In the genomic region with DNA sequence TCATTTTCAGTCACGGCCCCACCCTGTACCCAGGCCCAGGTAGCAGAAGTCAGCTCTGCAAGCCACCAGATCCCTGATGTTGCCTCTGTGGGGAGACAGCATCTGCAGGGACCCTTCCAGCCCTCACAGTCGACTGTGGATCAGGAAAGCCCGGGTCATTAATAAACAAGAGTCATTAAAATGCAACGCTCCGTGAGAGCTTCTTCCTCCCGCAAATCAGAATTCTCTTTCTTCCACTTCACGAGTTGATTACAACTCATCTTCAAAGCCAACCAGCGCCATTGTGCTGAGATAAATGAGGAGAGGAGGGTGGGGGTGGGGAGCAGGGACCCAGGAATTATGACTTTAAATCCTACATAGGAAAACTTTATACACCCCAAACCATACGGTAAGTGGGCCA, we compare ENCODE assay signal across 16 mouse cellular contexts. TPM values are rescaled to one million over a fixed set of nuclear protein-coding genes. Genes with fewer than 3 reads are reported as not detected.
A peak's percentile ranks its signal among the peaks of the same experiment; 100 is the strongest.
DNase-seq lines count a peak whose midpoint lies in the region; ATAC-seq lines count a peak whose summit lies in the region.
"Had no signal": no experiment of that assay in that cellular context is flagged by ENCODE, and none has a peak within 500 bp of the region (broad histone marks: within the 10 kb centered on the region; RNA-seq: fewer than 3 reads in every experiment).

No protein-coding gene starts in this region.

- no peak overlapping the region for H3K9ac ChIP-seq in kidney, embryonic 14.5 days (ENCODE audit: low read depth, low read length)
- no peak overlapping the region; the same call in 1 of the 2 replicates for H3K9ac ChIP-seq in hindbrain, embryonic 14.5 days
- no peak overlapping the region for H3K9ac ChIP-seq in midbrain, embryonic 14.5 days (replicated peaks; ENCODE audit: low read length)
- no peak overlapping the region for H3K9ac ChIP-seq in liver, embryonic 12.5 days
- H3K9ac ChIP-seq: embryonic facial prominence, embryonic 13.5 days; intestine, embryonic 15.5 days; liver, postnatal 0 days had no signal

- no peaks in the 10 kb centered on the region for H3K9me3 ChIP-seq in kidney, embryonic 14.5 days (ENCODE audit: control insufficient read depth, low read length)
- no peaks in the 10 kb centered on the region for H3K9me3 ChIP-seq in embryonic facial prominence, embryonic 10.5 days
- no peaks in the 10 kb centered on the region for H3K9me3 ChIP-seq in hindbrain, embryonic 14.5 days (ENCODE audit: control insufficient read depth, low read length)
- no peaks in the 10 kb centered on the region for H3K9me3 ChIP-seq in midbrain, embryonic 14.5 days (ENCODE audit: control insufficient read depth, low read length)
- H3K9me3 ChIP-seq in liver, embryonic 12.5 days (replicated peaks): peaks cover 4% of the 10 kb centered on the region; the same call in 1 of the 2 replicates
- H3K9me3 ChIP-seq: embryonic facial prominence, embryonic 13.5 days; intestine, embryonic 15.5 days had no signal

- H3K27ac ChIP-seq in kidney, embryonic 14.5 days (ENCODE audit: low read depth, low read length): 0 out of 2 replicates have a peak overlapping the region, but pooled peaks have one; percentile 51
- peak overlapping the region; percentile 61 for H3K27ac ChIP-seq in embryonic facial prominence, embryonic 10.5 days (replicated peaks)
- H3K27ac ChIP-seq in hindbrain, embryonic 14.5 days: peak overlapping the region; percentile 67
- H3K27ac ChIP-seq in midbrain, embryonic 14.5 days (replicated peaks; ENCODE audit: low read depth, low read length): no peak overlapping the region; the same call in 1 of the 2 replicates
- no peak overlapping the region for H3K27ac ChIP-seq in liver, embryonic 12.5 days
- H3K27ac ChIP-seq: embryonic facial prominence, embryonic 13.5 days; intestine, embryonic 15.5 days had no signal

- ATAC-seq in kidney, embryonic 14.5 days (ENCODE audit: low FRiP score, low TSS enrichment): no peak
- no peak for ATAC-seq in hindbrain, embryonic 14.5 days (ENCODE audit: low FRiP score)
- no peak for ATAC-seq in midbrain, embryonic 14.5 days (ENCODE audit: low FRiP score, low TSS enrichment)
- no peak for ATAC-seq in liver, embryonic 12.5 days
- ATAC-seq: intestine, embryonic 15.5 days; liver, postnatal 0 days had no signal

- H3K4me1 ChIP-seq in kidney, embryonic 14.5 days (ENCODE audit: control insufficient read depth, insufficient read depth, low read length): peaks cover 14% of the 10 kb centered on the region
- H3K4me1 ChIP-seq in embryonic facial prominence, embryonic 10.5 days: peaks cover 8% of the 10 kb centered on the region
- H3K4me1 ChIP-seq in hindbrain, embryonic 14.5 days (replicated peaks; ENCODE audit: control insufficient read depth, insufficient read depth, low read length): peaks cover 27% of the 10 kb centered on the region
- H3K4me1 ChIP-seq in midbrain, embryonic 14.5 days (ENCODE audit: control insufficient read depth, insufficient read depth, low read length): peaks cover 7% of the 10 kb centered on the region; the same call in 1 of the 2 replicates
- no peaks in the 10 kb centered on the region for H3K4me1 ChIP-seq in liver, embryonic 12.5 days
- H3K4me1 ChIP-seq: intestine, embryonic 15.5 days had no signal

- no peak overlapping the region for H3K4me3 ChIP-seq in kidney, embryonic 14.5 days (ENCODE audit: low read length)
- no peak overlapping the region for H3K4me3 ChIP-seq in embryonic facial prominence, embryonic 10.5 days
- H3K4me3 ChIP-seq in hindbrain, embryonic 14.5 days (replicated peaks; ENCODE audit: low read length): no peak overlapping the region
- H3K4me3 ChIP-seq in midbrain, embryonic 14.5 days (replicated peaks; ENCODE audit: low read depth, low read length): no peak overlapping the region
- no peak overlapping the region for H3K4me3 ChIP-seq in liver, embryonic 12.5 days
- H3K4me3 ChIP-seq: embryonic facial prominence, embryonic 13.5 days; intestine, embryonic 15.5 days had no signal

- H3K4me2 ChIP-seq in kidney, embryonic 14.5 days (replicated peaks; ENCODE audit: low read depth, low read length): 0 out of 2 replicates have a peak overlapping the region, but pooled peaks have one; percentile 12
- H3K4me2 ChIP-seq in hindbrain, embryonic 14.5 days (replicated peaks): 0 out of 2 replicates have a peak overlapping the region, but pooled peaks have one; percentile 12
- no peak overlapping the region for H3K4me2 ChIP-seq in midbrain, embryonic 14.5 days (ENCODE audit: low read length)
- H3K4me2 ChIP-seq in liver, embryonic 12.5 days: no peak overlapping the region
- H3K4me2 ChIP-seq: embryonic facial prominence, embryonic 13.5 days; intestine, embryonic 15.5 days had no signal

- H3K36me3 ChIP-seq in kidney, embryonic 14.5 days (ENCODE audit: control insufficient read depth, insufficient read depth, low read length): no peaks in the 10 kb centered on the region
- no peaks in the 10 kb centered on the region for H3K36me3 ChIP-seq in embryonic facial prominence, embryonic 10.5 days (replicated peaks)
- no peaks in the 10 kb centered on the region for H3K36me3 ChIP-seq in hindbrain, embryonic 14.5 days (replicated peaks; ENCODE audit: control insufficient read depth, insufficient read depth)
- no peaks in the 10 kb centered on the region for H3K36me3 ChIP-seq in midbrain, embryonic 14.5 days (ENCODE audit: control insufficient read depth, insufficient read depth, low read length)
- no peaks in the 10 kb centered on the region for H3K36me3 ChIP-seq in liver, embryonic 12.5 days
- H3K36me3 ChIP-seq: embryonic facial prominence, embryonic 13.5 days; G1E; intestine, embryonic 15.5 days had no signal

- 17% methylated on average over 9 of the region's 9 CpGs for WGBS in kidney, embryonic 14.5 days
- WGBS in embryonic facial prominence, embryonic 10.5 days: 71% methylated on average over 9 of the region's 9 CpGs
- WGBS in hindbrain, embryonic 14.5 days: 25% methylated on average over 9 of the region's 9 CpGs
- 30% methylated on average over 9 of the region's 9 CpGs for WGBS in midbrain, embryonic 14.5 days
- 68% methylated on average over 9 of the region's 9 CpGs for WGBS in liver, embryonic 12.5 days (ENCODE audit: insufficient replicate concordance)

- DNase-seq in kidney, postnatal 10 days: no peak
- DNase-seq in embryonic facial prominence, embryonic 10.5 days (ENCODE audit: low spot score): no peak
- no peak for DNase-seq in hindbrain, embryonic 14.5 days (ENCODE audit: low spot score)
- peak; percentile 57 for DNase-seq in midbrain, embryonic 14.5 days
- no peak for DNase-seq in cerebellum, postnatal 4 days (ENCODE audit: low spot score in 2 of 2)
- DNase-seq: cerebellum, adult 11 months; cerebellum, postnatal 36 days; heart, postnatal 14 days; liver, postnatal 0 days; lung, postnatal 36 days; right cerebral cortex, postnatal 14 days had no signal

- H3K27me3 ChIP-seq in kidney, embryonic 14.5 days (ENCODE audit: control insufficient read depth, insufficient read depth, low read length): no peaks in the 10 kb centered on the region
- no peaks in the 10 kb centered on the region for H3K27me3 ChIP-seq in embryonic facial prominence, embryonic 10.5 days (replicated peaks; ENCODE audit: low read depth, poor library complexity, severe bottlenecking)
- no peaks in the 10 kb centered on the region for H3K27me3 ChIP-seq in hindbrain, embryonic 14.5 days (ENCODE audit: control insufficient read depth, insufficient read depth, low read length)
- H3K27me3 ChIP-seq in midbrain, embryonic 14.5 days (ENCODE audit: control insufficient read depth, insufficient read depth, low read length): no peaks in the 10 kb centered on the region
- H3K27me3 ChIP-seq in liver, embryonic 12.5 days (replicated peaks): 0 out of 2 replicates have a peak, but pooled peaks cover 11% of the 10 kb centered on the region
- H3K27me3 ChIP-seq: embryonic facial prominence, embryonic 13.5 days; intestine, embryonic 15.5 days had no signal

RNA-seq across cellular contexts. Expression of a gene that starts 54.9 kb away (rescaled TPM):
- 23.0 and 27.8 TPM in 2 replicates for polyA plus RNA-seq in kidney, embryonic 14.5 days (2014; fragmentation: Nextera tagmentation; extraction: Ambion mirVana)
- 44.6 and 47.4 TPM in 2 replicates for polyA plus RNA-seq in embryonic facial prominence, embryonic 10.5 days (2016; fragmentation: Nextera tagmentation; extraction: Ambion mirVana)
- polyA plus RNA-seq in hindbrain, embryonic 14.5 days (2014; fragmentation: Nextera tagmentation; extraction: Ambion mirVana): 27.3 and 29.7 TPM in 2 replicates
- polyA plus RNA-seq in midbrain, embryonic 14.5 days (2014; fragmentation: Nextera tagmentation; extraction: Ambion mirVana): 43.3 and 45.9 TPM in 2 replicates
- 16.6 and 18.8 TPM in 2 replicates for polyA plus RNA-seq in liver, embryonic 12.5 days (2016; fragmentation: Nextera tagmentation; extraction: Ambion mirVana)

Comparison
In these comparisons a context has a peak if more than half of its experiments do, and no peak if none do; other contexts are left out.
1. H3K27ac ChIP-seq: peak in kidney, embryonic 14.5 days (single experiment), embryonic facial prominence, embryonic 10.5 days (single experiment) and hindbrain, embryonic 14.5 days (single experiment); none in midbrain, embryonic 14.5 days (single experiment) and liver, embryonic 12.5 days (single experiment).
2. H3K4me2 ChIP-seq: peak in kidney, embryonic 14.5 days (single experiment) and hindbrain, embryonic 14.5 days (single experiment); none in midbrain, embryonic 14.5 days (single experiment) and liver, embryonic 12.5 days (single experiment).